Mouse (Mus musculus) R1 (cell line): ENCODE data around the gene Usp39.

Source experiments
- DNase-seq: peaks from one replicate; pipeline ENCODE4 v3.0.0-alpha.2; 2018; ENCODE audit warnings: low read depth, low spot score

Gene Usp39

GRCm38 (mm10) chr6:72345074-72345567 is at the start of gene Usp39:
Gene Usp39, minus strand, starts transcription at chr6:72345184.
- peak; percentile 95 for DNase-seq

DNA sequence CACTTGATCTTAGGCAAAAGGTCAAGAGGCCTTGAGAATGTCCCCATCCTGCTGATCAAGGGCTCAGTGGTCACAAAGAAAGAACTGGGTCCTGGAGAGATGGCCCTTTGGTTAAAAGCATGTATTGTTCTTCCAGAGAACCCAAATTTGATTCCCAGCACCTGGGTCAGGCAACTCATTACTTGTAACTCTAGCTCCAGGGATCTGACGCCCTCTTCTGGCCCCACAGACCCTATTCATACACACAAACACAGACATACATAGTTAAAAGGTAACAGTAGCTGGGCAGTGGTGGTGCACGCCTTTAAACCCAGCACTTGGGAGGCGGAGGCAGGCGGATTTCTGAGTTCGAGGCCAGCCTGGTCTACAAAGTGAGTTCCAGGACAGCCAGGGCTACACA is 47.4 kb upstream of the Usp39 start:
- DNase-seq, result peak; percentile 60

GRCm38 (mm10) chr6:72390795-72391521 is 46.0 kb upstream of the Usp39 start:
- DNase-seq, result no peak

GRCm38 (mm10) chr6:72389941-72390771 is 45.2 kb upstream of the Usp39 start, which contains the start of gene Vamp8:
Gene Vamp8, minus strand, starts transcription at chr6:72390703.
- peak; percentile 88 for DNase-seq

DNA sequence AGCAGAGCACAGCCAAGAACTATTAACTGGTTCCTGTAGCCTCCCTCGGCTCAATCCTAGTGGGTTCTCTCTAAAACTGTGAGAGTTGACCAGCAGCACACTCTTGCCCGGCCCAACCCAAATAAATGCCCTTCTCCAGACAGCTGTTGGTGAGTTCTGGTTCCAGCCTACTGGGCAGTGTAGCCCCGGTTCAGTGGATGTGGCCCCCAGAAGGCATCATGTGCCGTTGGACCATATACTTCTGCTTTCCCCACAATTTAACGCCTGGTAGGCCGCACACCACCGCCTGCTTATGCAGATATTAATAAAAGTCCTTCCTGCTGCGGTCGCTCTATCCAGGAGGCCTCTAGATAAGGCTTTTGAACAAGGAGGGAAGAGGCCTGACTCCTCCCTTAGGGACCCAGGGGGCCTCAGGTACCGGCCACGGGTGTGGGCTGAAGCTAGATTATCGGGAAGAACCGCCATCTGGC is 44.5 kb upstream of the Usp39 start:
- peak; percentile 49 for DNase-seq

DNA sequence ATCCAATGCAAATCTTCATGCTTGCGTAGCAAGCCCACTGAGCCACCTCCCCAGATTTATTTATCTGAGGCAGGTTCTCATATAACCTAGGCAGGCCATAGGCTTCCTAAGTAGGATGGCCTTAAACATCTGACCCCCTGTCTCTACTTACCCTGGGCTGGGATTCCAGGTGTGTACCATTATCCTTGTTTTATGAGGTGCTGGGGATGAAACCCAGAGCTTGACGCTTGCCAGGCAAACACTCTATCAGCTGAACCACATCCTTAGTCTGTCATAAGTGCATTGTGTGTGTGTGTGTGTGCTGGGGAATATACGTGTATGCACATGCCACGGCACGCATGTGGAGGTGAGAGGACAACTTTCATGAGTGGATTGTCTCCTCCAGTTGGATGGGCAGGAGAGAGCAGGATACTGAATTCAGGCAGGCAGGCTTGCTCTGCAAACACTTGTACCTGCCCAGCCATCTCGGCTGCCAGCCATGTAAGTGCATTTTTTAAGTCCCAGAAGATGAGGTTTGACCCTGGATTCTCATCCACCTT is 43.9 kb upstream of the Usp39 start:
- no peak for DNase-seq

- DNase-seq, result no peak
Measured at GRCm38 (mm10) chr6:72388266-72388665, 43.3 kb upstream of the Usp39 start.

GRCm38 (mm10) chr6:72387816-72388215 is 42.8 kb upstream of the Usp39 start:
- DNase-seq, result no peak

GRCm38 (mm10) chr6:72386561-72386960 is 41.6 kb upstream of the Usp39 start:
- DNase-seq, result no peak

GRCm38 (mm10) chr6:72385258-72385657 is 40.3 kb upstream of the Usp39 start:
- DNase-seq, result no peak

DNA sequence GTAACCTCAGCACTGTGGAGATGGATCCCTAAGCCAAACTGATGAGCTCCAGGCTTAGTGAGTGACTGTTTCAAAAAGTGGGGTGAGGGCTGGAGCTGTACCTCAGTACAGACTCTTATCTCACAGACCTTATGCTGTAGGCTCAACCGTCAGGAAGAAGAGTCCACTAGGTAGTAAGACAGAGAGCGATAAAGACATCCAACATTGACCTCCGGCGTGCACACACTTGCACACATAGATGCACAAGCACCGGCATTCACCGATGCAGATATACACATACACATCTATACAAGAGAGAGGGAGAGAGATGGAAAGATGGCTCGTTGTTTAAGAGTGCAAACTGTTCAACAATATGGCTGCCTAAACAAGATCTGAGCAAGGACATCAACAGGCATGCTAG is 39.0 kb upstream of the Usp39 start:
- DNase-seq, result no peak

DNA sequence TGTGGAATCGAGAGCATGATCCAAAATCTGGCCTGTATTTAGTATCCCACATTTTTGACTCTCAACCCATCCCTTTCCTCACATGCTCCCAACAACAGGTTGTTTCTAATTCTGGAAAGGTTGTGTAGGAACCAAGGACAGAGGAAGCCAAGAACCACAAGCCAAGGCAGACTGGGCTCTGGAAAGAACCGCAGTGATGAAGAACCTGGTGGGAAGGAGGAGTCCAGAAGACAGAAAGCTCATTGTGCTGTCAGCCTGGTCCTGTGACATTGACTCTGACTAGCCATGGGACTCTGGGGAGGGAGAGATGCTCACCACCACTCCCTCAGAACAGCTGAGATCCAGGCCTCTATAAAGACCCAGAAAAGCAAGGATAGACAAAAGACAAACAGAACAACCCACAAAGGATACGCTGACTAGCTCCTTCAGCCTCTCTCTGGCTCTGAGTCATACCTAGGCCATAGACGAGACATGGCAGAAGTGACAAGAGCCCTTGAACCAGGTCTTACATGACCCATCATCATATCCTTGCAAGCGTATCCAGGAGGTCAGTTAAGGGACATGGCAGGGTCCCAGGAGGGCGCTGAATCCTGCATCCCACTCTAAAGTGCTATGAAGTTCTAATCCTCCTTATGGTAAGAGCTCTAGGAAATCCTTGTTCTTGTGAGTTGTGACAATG is 38.3 kb upstream of the Usp39 start:
- DNase-seq, result no peak

GRCm38 (mm10) chr6:72382494-72382893 is 37.5 kb upstream of the Usp39 start:
- DNase-seq, result no peak

GRCm38 (mm10) chr6:72380131-72380770 is 35.3 kb upstream of the Usp39 start, which contains the start of gene Vamp5:
Gene Vamp5, minus strand, starts transcription at chr6:72380468.
- DNase-seq, result peak; percentile 39

- no peak for DNase-seq
Measured at GRCm38 (mm10) chr6:72379377-72380130, 34.6 kb upstream of the Usp39 start.

DNA sequence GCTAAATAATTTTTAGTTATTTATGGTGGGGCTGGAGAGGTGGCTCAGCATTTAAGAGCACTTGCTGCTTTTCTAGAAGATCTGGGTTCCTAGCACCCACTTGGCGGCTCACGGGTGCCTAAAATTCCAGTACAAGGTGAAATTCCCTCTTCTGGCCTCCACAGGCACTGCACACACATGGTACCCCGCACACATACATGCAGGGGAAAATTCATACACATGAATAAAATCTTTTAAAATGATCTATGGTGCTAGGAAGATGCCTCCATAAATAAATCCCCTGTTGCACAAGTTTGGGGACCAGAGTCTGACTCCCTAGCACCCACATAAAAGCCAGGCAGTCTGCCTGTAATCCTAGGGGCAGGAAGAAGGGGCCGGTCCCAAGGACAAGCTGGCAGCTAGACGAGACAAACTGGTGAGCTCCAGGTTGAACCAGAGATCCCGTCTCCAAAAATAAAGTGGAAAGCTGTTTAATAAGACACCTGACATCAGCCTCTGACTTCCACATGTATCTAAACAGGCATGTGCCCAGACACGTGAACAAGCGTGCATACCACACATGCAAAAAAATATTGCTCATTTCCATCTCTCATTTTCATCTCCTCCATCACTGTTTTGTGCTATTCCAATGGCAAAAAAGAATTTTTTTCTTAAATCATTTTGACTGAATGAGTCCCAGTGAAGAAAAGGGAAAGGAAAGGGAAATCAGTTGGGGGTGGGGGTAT is 33.7 kb upstream of the Usp39 start:
- DNase-seq, result no peak

DNA sequence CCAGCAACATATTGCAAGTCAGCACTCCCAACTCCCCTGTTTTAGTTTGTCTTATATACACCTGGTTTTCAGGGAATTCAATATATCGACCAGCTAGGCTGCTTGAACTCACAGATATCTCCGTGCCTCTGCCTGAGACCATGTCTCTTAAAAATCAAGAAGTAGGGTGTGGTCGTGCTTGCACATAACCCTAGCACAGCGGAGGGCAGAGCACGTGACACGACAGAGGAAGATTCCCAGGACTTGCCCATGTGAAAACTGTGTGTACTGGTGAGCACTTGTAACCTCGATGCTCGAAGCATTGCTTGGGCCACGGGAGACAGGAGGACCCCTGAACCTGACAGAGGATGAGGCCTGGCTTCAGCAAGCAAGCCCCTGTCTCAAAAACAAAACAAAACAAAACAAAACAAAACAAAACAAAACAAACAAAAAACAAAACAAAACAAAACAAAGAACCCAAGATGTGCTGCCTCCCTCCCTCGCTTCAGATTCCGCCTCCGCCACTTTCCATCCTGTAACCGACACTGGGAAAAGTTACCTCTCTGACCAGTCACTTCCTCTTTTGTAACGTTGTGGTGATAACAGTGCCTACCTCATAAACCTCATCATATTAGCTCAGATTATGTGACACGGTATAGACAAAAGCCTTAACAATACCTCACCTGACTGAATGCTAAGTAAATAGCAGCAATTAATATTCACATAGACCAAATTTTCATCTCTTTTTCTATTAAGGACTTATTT is 30.0 kb upstream of the Usp39 start:
- DNase-seq, result peak; percentile 36

GRCm38 (mm10) chr6:72374206-72374605 is 29.2 kb upstream of the Usp39 start:
- no peak for DNase-seq

GRCm38 (mm10) chr6:72373184-72373583 is 28.2 kb upstream of the Usp39 start:
- DNase-seq, result no peak
